Comparison of ENCODE assay signal across 8 mouse cellular contexts in genomic region chr1:180332076-180332927, GRCm38 (mm10). TPM values are rescaled to one million over a fixed set of nuclear protein-coding genes. Genes with fewer than 3 reads are reported as not detected.
DNase-seq lines count a peak whose midpoint lies in the region; ATAC-seq lines count a peak whose summit lies in the region.

No protein-coding gene starts in this region.

- DNase-seq in B cell, adult 2 months, result peak; percentile 51 to 56
- peak; percentile 34 for DNase-seq in ES-CJ7 (ENCODE audit: low read depth, low spot score)
- DNase-seq in layer of hippocampus, adult 9-11 months, result peak; percentile 70
- peak; percentile 37 to 74 for DNase-seq in spleen, postnatal 4 days (ENCODE audit: low spot score in 2 of 2)

- WGBS in heart, embryonic 16.5 days, result 6% methylated on average over 71 of the region's 72 CpGs

- H3K4me3 ChIP-seq in heart, embryonic 16.5 days (ENCODE audit: low read length), result peak overlapping the region; percentile 68

- H3K9ac ChIP-seq in heart, embryonic 16.5 days (ENCODE audit: low read length), result peak overlapping the region; percentile 79

- H3K27ac ChIP-seq in heart, embryonic 16.5 days (ENCODE audit: low read length), result peak overlapping the region; percentile 91

- H3K27me3 ChIP-seq in heart, embryonic 16.5 days (ENCODE audit: control insufficient read depth, insufficient read depth, low read length), result peaks cover 3% of the 10 kb centered on the region; the same call in 1 of the 2 replicates

- H3K4me1 ChIP-seq in heart, embryonic 16.5 days (ENCODE audit: control insufficient read depth, insufficient read depth, low read length), result peaks cover 47% of the 10 kb centered on the region

- 0 out of 2 replicates have a peak, but pooled peaks have one; percentile 9 for ATAC-seq in common myeloid progenitor, adult 5-6 weeks (replicated peaks; ENCODE audit: low read depth, poor library complexity, severe bottlenecking)
- no peak for ATAC-seq in heart, embryonic 16.5 days (replicated peaks; ENCODE audit: extremely low read depth, insufficient read depth, low FRiP score)
- peak; percentile 9; the same call in 1 of the 2 replicates for ATAC-seq in megakaryocyte progenitor cell, adult 5-6 weeks (replicated peaks; ENCODE audit: poor library complexity)
- no peak for ATAC-seq in megakaryocyte-erythroid progenitor cell, adult 5-6 weeks (replicated peaks; ENCODE audit: low FRiP score, low TSS enrichment, poor library complexity, severe bottlenecking)

- H3K9me3 ChIP-seq in heart, embryonic 16.5 days (replicated peaks; ENCODE audit: control insufficient read depth, low read length), result no peaks in the 10 kb centered on the region

- peak overlapping the region; percentile 76 for H3K4me2 ChIP-seq in heart, embryonic 16.5 days (ENCODE audit: low read depth, low read length)

- no peaks in the 10 kb centered on the region for H3K36me3 ChIP-seq in heart, embryonic 16.5 days (ENCODE audit: control insufficient read depth, insufficient read depth)

RNA-seq across cellular contexts. Expression of gene Itpkb, which starts 2.0 kb away (rescaled TPM):
- 10.2 and 15.9 TPM in 2 replicates for total RNA-seq in common myeloid progenitor, adult 5-6 weeks (2017)
- polyA plus RNA-seq in heart, embryonic 16.5 days (2015; fragmentation: Nextera tagmentation; extraction: Ambion mirVana), result 7.3 and 8.7 TPM in 2 replicates
- 10.8 and 12.3 TPM in 2 replicates for total RNA-seq in megakaryocyte progenitor cell, adult 5-6 weeks (2015)
- 9.6 and 11.7 TPM in 2 replicates for total RNA-seq in megakaryocyte progenitor cell, adult 5-6 weeks (2017)
- total RNA-seq in megakaryocyte-erythroid progenitor cell, adult 5-6 weeks (2014; fragmentation: Nextera tagmentation), result 11.5 and 12.9 TPM in 2 replicates
- 6.1 and 6.3 TPM in 2 replicates for total RNA-seq in megakaryocyte-erythroid progenitor cell, adult 5-6 weeks (2017)

Comparison
In these comparisons a context has a peak if more than half of its experiments do, and no peak if none do; other contexts are left out.
1. ATAC-seq: peak in common myeloid progenitor, adult 5-6 weeks (single experiment) and megakaryocyte progenitor cell, adult 5-6 weeks (single experiment); none in heart, embryonic 16.5 days (single experiment) and megakaryocyte-erythroid progenitor cell, adult 5-6 weeks (single experiment).
2. Peak in every context shown above with its lines, with median percentiles within 50 percentile points of each other: DNase-seq.